Mouse (Mus musculus) lung, postnatal 0 days (tissue): ENCODE data around the gene Slc4a4.

ENCODE experiments used
- CTCF ChIP-seq: IDR thresholded peaks from 2 replicates; pipeline ENCODE4 v1.5.1; 2016; ENCODE audit warnings: antibody characterized with exemption, mild to moderate bottlenecking
- EP300 ChIP-seq: IDR thresholded peaks from 2 replicates; pipeline ENCODE4 v1.6.1; 2016; ENCODE audit warnings: antibody characterized with exemption, mild to moderate bottlenecking, control low read depth

GRCm38 (mm10) chr5:88896574-88896973, 10.0 kb downstream of the Slc4a4 start:
- TF ChIP-seq CTCF (peak; percentile 18; the same call in 1 of the 2 replicates), EP300 (no peak)
